27 mouse cellular contexts compared by ENCODE assay signal in the genomic region with DNA sequence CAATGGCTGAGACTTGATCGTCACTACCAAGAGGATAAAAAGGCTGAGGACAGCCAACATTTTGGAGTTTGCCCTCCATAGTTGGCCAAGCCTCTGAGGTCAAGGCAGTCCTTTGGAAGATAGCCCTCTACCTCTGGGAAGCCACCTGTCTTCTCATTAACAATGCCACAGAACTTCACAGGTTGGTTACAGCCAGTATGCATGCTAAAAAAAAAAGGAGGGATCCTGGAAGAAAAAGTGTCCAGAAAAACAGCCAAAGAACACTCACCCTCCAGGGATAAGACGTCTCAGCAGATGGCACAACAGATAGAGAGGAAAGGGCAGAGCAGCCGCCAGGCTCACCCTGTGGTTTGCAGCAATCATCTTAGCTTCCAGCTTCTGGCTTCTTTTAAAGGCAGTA.
DNase-seq lines count a peak whose midpoint lies in the region; ATAC-seq and TF ChIP-seq lines count a peak whose summit lies in the region.
"Had no signal": no experiment of that assay in that cellular context is flagged by ENCODE, and none has a peak within 500 bp of the region (broad histone marks: within the 10 kb centered on the region; RNA-seq: fewer than 3 reads in every experiment).

No protein-coding gene starts in this region.

- no peak for ATAC-seq in kidney, embryonic 14.5 days (ENCODE audit: low FRiP score, low TSS enrichment)
- no peak for ATAC-seq in frontal cortex, adult (ENCODE audit: low TSS enrichment)
- ATAC-seq: forebrain, embryonic 15.5 days; hindbrain, postnatal 0 days; intestine, embryonic 15.5 days had no signal

- no peak for TF ChIP-seq CTCF in kidney, adult 2 months (conservative IDR thresholded peaks at IDR 0.05; ENCODE audit: insufficient read depth, insufficient read length, low read depth, low read length)
- no peak for TF ChIP-seq CTCF in MEL (IDR thresholded peaks at IDR 0.05 in 2 of 3, conservative IDR thresholded peaks at IDR 0.05 in 1 of 3; ENCODE audit: control insufficient read depth in 1 of 3, insufficient read depth in 1 of 3, low read depth in 2 of 3, low read length in 3 of 3, poor library complexity in 1 of 3, severe bottlenecking in 1 of 3)

- TF ChIP-seq POLR2A in kidney, adult 2 months (IDR thresholded peaks at IDR 0.05; ENCODE audit: low read depth, low read length), result no peak
- TF ChIP-seq POLR2A in MEL (IDR thresholded peaks at IDR 0.05; ENCODE audit: control insufficient read depth in 1 of 2, insufficient read depth in 1 of 2, low read depth in 1 of 2, low read length in 2 of 2, poor library complexity in 1 of 2), result no peak

- no peak overlapping the region for H3K9ac ChIP-seq in kidney, embryonic 14.5 days (ENCODE audit: low read depth, low read length)
- H3K9ac ChIP-seq in MEL (ENCODE audit: control insufficient read depth, low read depth, low read length, poor library complexity, severe bottlenecking), result no peak overlapping the region
- H3K9ac ChIP-seq: embryonic facial prominence, embryonic 13.5 days; forebrain, embryonic 15.5 days; heart, embryonic 15.5 days; hindbrain, embryonic 12.5 days; intestine, embryonic 15.5 days; lung, embryonic 15.5 days; midbrain, embryonic 12.5 days; neural tube, embryonic 12.5 days; stomach, embryonic 15.5 days had no signal

- H3K4me3 ChIP-seq in kidney, adult 2 months (ENCODE audit: insufficient read depth, low read depth, low read length), result no peak overlapping the region
- no peak overlapping the region for H3K4me3 ChIP-seq in kidney, embryonic 14.5 days (ENCODE audit: low read length)
- H3K4me3 ChIP-seq in MEL (ENCODE audit: control insufficient read depth in 1 of 2, insufficient read depth in 1 of 2, low read depth in 2 of 2, low read length in 2 of 2), result no peak overlapping the region
- H3K4me3 ChIP-seq: embryonic facial prominence, embryonic 13.5 days; forebrain, embryonic 10.5 days; forebrain, embryonic 15.5 days; gastrocnemius, adult 2 months; heart, embryonic 15.5 days; hindbrain, embryonic 12.5 days; intestine, embryonic 15.5 days; lung, embryonic 15.5 days; midbrain, embryonic 12.5 days; myocyte; neural tube, embryonic 12.5 days; stomach, embryonic 15.5 days had no signal

- no peaks in the 10 kb centered on the region for H3K4me1 ChIP-seq in kidney, adult 2 months (ENCODE audit: control insufficient read depth, insufficient read depth, low read length)
- no peaks in the 10 kb centered on the region for H3K4me1 ChIP-seq in kidney, embryonic 14.5 days (ENCODE audit: control insufficient read depth, insufficient read depth, low read length)
- peaks cover 10 to 17% of the 10 kb centered on the region in 2 experiments for H3K4me1 ChIP-seq in MEL (ENCODE audit: control insufficient read depth in 1 of 2, insufficient read depth in 2 of 2, low read length in 2 of 2)
- H3K4me1 ChIP-seq: forebrain, embryonic 15.5 days; heart, embryonic 15.5 days; hindbrain, embryonic 12.5 days; intestine, embryonic 15.5 days; lung, embryonic 15.5 days; midbrain, embryonic 12.5 days; neural tube, embryonic 12.5 days; stomach, embryonic 15.5 days had no signal

- WGBS in kidney, adult 2 months, result 74% methylated on average over 3 of the region's 3 CpGs
- WGBS in kidney, embryonic 14.5 days, result 86% methylated on average over 3 of the region's 3 CpGs

- H3K27me3 ChIP-seq in kidney, adult 2 months (replicated peaks; ENCODE audit: control insufficient read depth, insufficient read depth, low read length), result no peaks in the 10 kb centered on the region
- no peaks in the 10 kb centered on the region for H3K27me3 ChIP-seq in kidney, embryonic 14.5 days (ENCODE audit: control insufficient read depth, insufficient read depth, low read length)
- H3K27me3 ChIP-seq in MEL (ENCODE audit: control insufficient read depth in 1 of 2, insufficient read depth in 2 of 2, low read length in 2 of 2), result no peaks in the 10 kb centered on the region
- H3K27me3 ChIP-seq: embryonic facial prominence, embryonic 13.5 days; forebrain, embryonic 15.5 days; heart, embryonic 15.5 days; hindbrain, embryonic 12.5 days; intestine, embryonic 15.5 days; lung, embryonic 15.5 days; midbrain, embryonic 12.5 days; neural tube, embryonic 12.5 days; stomach, embryonic 15.5 days had no signal

- H3K4me2 ChIP-seq in kidney, embryonic 14.5 days (replicated peaks; ENCODE audit: low read depth, low read length), result no peak overlapping the region
- H3K4me2 ChIP-seq: embryonic facial prominence, embryonic 13.5 days; forebrain, embryonic 15.5 days; heart, embryonic 15.5 days; hindbrain, embryonic 12.5 days; intestine, embryonic 15.5 days; lung, embryonic 15.5 days; midbrain, embryonic 12.5 days; neural tube, embryonic 12.5 days; stomach, embryonic 15.5 days had no signal

- no peaks in the 10 kb centered on the region for H3K36me3 ChIP-seq in kidney, adult 2 months (ENCODE audit: control insufficient read depth, insufficient read depth, low read length)
- H3K36me3 ChIP-seq in kidney, embryonic 14.5 days (ENCODE audit: control insufficient read depth, insufficient read depth, low read length), result no peaks in the 10 kb centered on the region
- peaks cover 0 to 8% of the 10 kb centered on the region in 2 experiments; a peak in 2 of 4 replicates for H3K36me3 ChIP-seq in MEL (ENCODE audit: control insufficient read depth in 1 of 2, insufficient read depth in 2 of 2, low read length in 2 of 2)
- H3K36me3 ChIP-seq: embryonic facial prominence, embryonic 13.5 days; forebrain, embryonic 10.5 days; forebrain, embryonic 15.5 days; heart, embryonic 15.5 days; hindbrain, embryonic 12.5 days; intestine, embryonic 15.5 days; lung, embryonic 15.5 days; midbrain, embryonic 12.5 days; neural tube, embryonic 12.5 days; stomach, embryonic 15.5 days had no signal

- DNase-seq in cerebellum, adult 11 months, result peak; percentile 1
- DNase-seq in cerebellum, postnatal 4 days (ENCODE audit: low spot score in 2 of 2), result no peak
- peak; percentile 48 for DNase-seq in kidney, adult 2 months
- peak; percentile 47 for DNase-seq in MEL (ENCODE audit: low read depth, low spot score)
- peak; percentile 53 to 69 for DNase-seq in cerebellum, postnatal 10 days
- DNase-seq in right cerebral cortex, postnatal 25 days, result no peak
- DNase-seq: adrenal gland, postnatal 36 days; gastrocnemius, adult 2 months; kidney, postnatal 25 days; liver; lung, postnatal 36 days; thymus, adult 18-20 months; thymus, postnatal 25 days had no signal

- H3K9me3 ChIP-seq in kidney, embryonic 14.5 days (ENCODE audit: control insufficient read depth, low read length), result no peaks in the 10 kb centered on the region
- no peaks in the 10 kb centered on the region for H3K9me3 ChIP-seq in MEL (replicated peaks; ENCODE audit: insufficient read depth, low read length)
- H3K9me3 ChIP-seq: embryonic facial prominence, embryonic 13.5 days; forebrain, embryonic 10.5 days; forebrain, embryonic 15.5 days; heart, embryonic 15.5 days; hindbrain, embryonic 12.5 days; intestine, embryonic 15.5 days; lung, embryonic 15.5 days; midbrain, embryonic 12.5 days; neural tube, embryonic 12.5 days; stomach, embryonic 15.5 days had no signal

- no peaks in the 10 kb centered on the region for H3K79me2 ChIP-seq in MEL (ENCODE audit: control insufficient read depth, insufficient read depth, low read length, poor library complexity)

- peak; percentile 41 to 50; a peak in 2 of 4 replicates for TF ChIP-seq EP300 in MEL (IDR thresholded peaks at IDR 0.05; ENCODE audit: low read depth in 1 of 2, low read length in 2 of 2)

- no peak overlapping the region for H3K27ac ChIP-seq in kidney, adult 2 months (ENCODE audit: insufficient read depth, low read depth, low read length)
- H3K27ac ChIP-seq in kidney, embryonic 14.5 days (ENCODE audit: low read depth, low read length), result no peak overlapping the region
- H3K27ac ChIP-seq in MEL (ENCODE audit: control insufficient read depth, low read depth, low read length), result no peak overlapping the region
- H3K27ac ChIP-seq: embryonic facial prominence, embryonic 13.5 days; forebrain, embryonic 10.5 days; forebrain, embryonic 15.5 days; gastrocnemius, adult 2 months; heart, embryonic 15.5 days; hindbrain, embryonic 12.5 days; hindbrain, postnatal 0 days; intestine, embryonic 15.5 days; lung, embryonic 15.5 days; midbrain, embryonic 12.5 days; neural tube, embryonic 12.5 days; stomach, embryonic 15.5 days had no signal

- TF ChIP-seq RAD21 in MEL (IDR thresholded peaks at IDR 0.05; ENCODE audit: low read depth, low read length), result no peak

TF ChIP-seq in MEL, 35 proteins besides CTCF, POLR2A, EP300 and RAD21:
- TF ChIP-seq TBP (IDR thresholded peaks at IDR 0.05; ENCODE audit: low read depth, low read length), result no peak
- no peak for TF ChIP-seq MAFK (IDR thresholded peaks at IDR 0.05; ENCODE audit: borderline replicate concordance, low read depth, low read length)
- no peak for TF ChIP-seq MXI1 (IDR thresholded peaks at IDR 0.05; ENCODE audit: low read depth, low read length)
- no peak for TF ChIP-seq SMC3 (IDR thresholded peaks at IDR 0.05; ENCODE audit: low read depth, low read length)
- no peak for TF ChIP-seq ZMIZ1 (IDR thresholded peaks at IDR 0.05; ENCODE audit: low read depth, low read length)
- no peak for TF ChIP-seq POLR2AphosphoS5 (IDR thresholded peaks at IDR 0.05; ENCODE audit: borderline replicate concordance, low read depth, low read length)
- peak; percentile 54 for TF ChIP-seq GATA1 (IDR thresholded peaks at IDR 0.05; ENCODE audit: low read depth, low read length)
- TF ChIP-seq USF1 (IDR thresholded peaks at IDR 0.05; ENCODE audit: low read depth, low read length), result no peak
- no peak for TF ChIP-seq UBTF (IDR thresholded peaks at IDR 0.05; ENCODE audit: borderline replicate concordance, insufficient read depth, low read depth, low read length)
- peak; percentile 50; the same call in 1 of the 2 replicates for TF ChIP-seq ZNF384 (IDR thresholded peaks at IDR 0.05; ENCODE audit: low read depth, low read length)
- no peak for TF ChIP-seq HCFC1 (IDR thresholded peaks at IDR 0.05; ENCODE audit: low read depth, low read length)
- TF ChIP-seq NRF1 (IDR thresholded peaks at IDR 0.05; ENCODE audit: insufficient read depth, low read depth, low read length, poor library complexity, severe bottlenecking), result no peak
- TF ChIP-seq TAL1 (IDR thresholded peaks at IDR 0.05; ENCODE audit: low read length), result peak; percentile 26
- TF ChIP-seq MAX (IDR thresholded peaks at IDR 0.05; ENCODE audit: low read length), result no peak
- peak; percentile 71; the same call in 1 of the 2 replicates for TF ChIP-seq TCF12 (IDR thresholded peaks at IDR 0.05; ENCODE audit: low read depth, low read length)
- no peak for TF ChIP-seq MYB (IDR thresholded peaks at IDR 0.05; ENCODE audit: low read depth, low read length)
- TF ChIP-seq CHD1 (IDR thresholded peaks at IDR 0.05; ENCODE audit: low read depth, low read length), result no peak
- TF ChIP-seq RCOR1 (IDR thresholded peaks at IDR 0.05; ENCODE audit: low read depth, low read length), result no peak
- TF ChIP-seq MYC (IDR thresholded peaks at IDR 0.05; ENCODE audit: low read depth, low read length), result no peak
- TF ChIP-seq ETS1 (IDR thresholded peaks at IDR 0.05; ENCODE audit: low read depth, low read length), result peak; percentile 44; the same call in 1 of the 2 replicates
- no peak for TF ChIP-seq KAT2A (conservative IDR thresholded peaks at IDR 0.05; ENCODE audit: low read depth, low read length)
TF ChIP-seq in MEL: peak in this region for 5.

Comparison
In these comparisons a context has a peak if more than half of its experiments do, and no peak if none do; other contexts are left out.
1. DNase-seq: peak in cerebellum, adult 11 months (single experiment), kidney, adult 2 months (single experiment), MEL (single experiment) and cerebellum, postnatal 10 days (2 of 2); none in cerebellum, postnatal 4 days (0 of 2) and right cerebral cortex, postnatal 25 days (single experiment).